Mouse (Mus musculus): Measurements from ENCODE around the gene BC003965. TPM values are rescaled to one million over a fixed set of nuclear protein-coding genes. Genes with fewer than 3 reads are reported as not detected.

BC003965 gene
- total and polyA plus RNA-seq, 2 experiments from 2014 or later = 17.9 to 30.3 TPM

DNA sequence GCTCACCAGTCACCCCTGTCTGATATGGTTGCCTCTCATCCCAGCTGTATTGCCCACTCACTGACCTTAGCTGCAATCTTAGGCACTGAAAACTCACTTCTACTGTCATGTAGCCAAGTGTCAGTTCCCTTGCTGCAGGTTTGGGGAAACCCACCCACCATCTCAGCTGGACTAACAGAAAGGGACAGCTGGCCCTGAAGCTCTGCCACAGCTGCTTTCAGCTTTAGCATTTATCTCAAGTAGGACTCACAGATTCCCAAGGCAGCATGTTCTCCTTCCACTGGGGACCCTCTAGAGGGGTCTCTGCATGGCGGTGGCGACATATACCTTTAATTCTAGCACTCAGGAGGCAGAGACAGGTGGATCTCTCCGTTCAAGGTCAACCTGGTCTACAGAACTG lies 19.6 kb upstream of the BC003965 start:
- H3K27ac ChIP-seq (ENCODE audit: low read depth, low read length) = no peak overlapping the region
- H3K9ac ChIP-seq (replicated peaks; ENCODE audit: low read length, poor library complexity, severe bottlenecking) = no peak overlapping the region
- no peak for ATAC-seq (ENCODE audit: low FRiP score)
- WGBS = 85% methylated on average over 3 of the region's 3 CpGs
- H3K9me3 ChIP-seq (ENCODE audit: low read length) = no peaks in the 10 kb centered on the region
- DNase-seq (ENCODE audit: low spot score) = no peak
- H3K4me3 ChIP-seq (ENCODE audit: low read depth, low read length) = no peak overlapping the region
- no peak for TF ChIP-seq CTCF (IDR thresholded peaks at IDR 0.05)
- H3K36me3 ChIP-seq (ENCODE audit: insufficient read depth, low read length) = peaks cover 20% of the 10 kb centered on the region
- H3K27me3 ChIP-seq (ENCODE audit: insufficient read depth, low read length) = no peaks in the 10 kb centered on the region
- H3K4me1 ChIP-seq (ENCODE audit: insufficient read depth, low read length) = no peaks in the 10 kb centered on the region
- no peak overlapping the region for H3K4me2 ChIP-seq (ENCODE audit: low read depth, low read length, poor library complexity, severe bottlenecking)

DNA sequence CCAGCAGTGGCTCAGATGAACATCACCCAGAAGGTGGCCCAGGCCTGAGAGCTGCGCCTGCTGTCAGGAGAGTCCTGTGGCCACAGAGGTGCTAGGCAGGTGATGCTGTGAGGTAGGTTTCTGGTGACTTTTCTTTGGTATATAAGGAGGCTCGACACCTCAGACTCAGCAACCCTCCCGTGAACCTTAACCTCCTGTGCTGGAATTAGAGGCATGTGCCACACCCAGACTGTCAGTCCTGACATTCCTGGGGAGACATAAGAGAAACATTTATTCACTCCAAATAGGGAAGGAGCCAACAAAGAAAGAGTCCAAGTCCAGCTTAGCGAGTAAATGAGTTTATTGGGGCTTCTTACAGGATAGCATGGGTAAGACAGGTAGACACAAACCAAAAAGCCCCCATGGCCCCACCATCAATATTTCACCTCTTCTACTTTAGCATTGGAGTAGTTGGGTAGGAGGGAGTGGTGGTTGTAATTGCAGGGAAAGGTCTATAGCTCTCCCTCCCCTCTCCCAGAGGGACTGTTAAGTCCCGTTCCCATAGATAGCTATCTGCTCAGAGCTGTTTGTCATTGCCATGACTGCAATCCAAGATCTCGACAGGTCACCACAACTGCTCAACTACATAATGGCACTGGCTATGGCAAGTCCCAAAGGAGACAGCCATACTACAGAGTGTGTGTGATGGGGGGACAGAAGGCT lies 18.2 kb upstream of the BC003965 start:
- no peak for TF ChIP-seq CTCF (IDR thresholded peaks at IDR 0.05)
- ATAC-seq (ENCODE audit: low FRiP score) (no peak), DNase-seq (ENCODE audit: low spot score) (no peak)
- H3K4me2 ChIP-seq (ENCODE audit: low read depth, low read length, poor library complexity, severe bottlenecking) = no peak overlapping the region
- H3K4me1 ChIP-seq (ENCODE audit: insufficient read depth, low read length) = no peaks in the 10 kb centered on the region
- H3K4me3 ChIP-seq (ENCODE audit: low read depth, low read length) = no peak overlapping the region
- no peak overlapping the region for H3K9ac ChIP-seq (replicated peaks; ENCODE audit: low read length, poor library complexity, severe bottlenecking)
- no peak overlapping the region for H3K27ac ChIP-seq (ENCODE audit: low read depth, low read length)
- WGBS = 78% methylated on average over 6 of the region's 6 CpGs
- H3K36me3 ChIP-seq (ENCODE audit: insufficient read depth, low read length) = peaks cover 7% of the 10 kb centered on the region
- H3K9me3 ChIP-seq (ENCODE audit: low read length) = no peaks in the 10 kb centered on the region
- no peaks in the 10 kb centered on the region for H3K27me3 ChIP-seq (ENCODE audit: insufficient read depth, low read length)

DNA sequence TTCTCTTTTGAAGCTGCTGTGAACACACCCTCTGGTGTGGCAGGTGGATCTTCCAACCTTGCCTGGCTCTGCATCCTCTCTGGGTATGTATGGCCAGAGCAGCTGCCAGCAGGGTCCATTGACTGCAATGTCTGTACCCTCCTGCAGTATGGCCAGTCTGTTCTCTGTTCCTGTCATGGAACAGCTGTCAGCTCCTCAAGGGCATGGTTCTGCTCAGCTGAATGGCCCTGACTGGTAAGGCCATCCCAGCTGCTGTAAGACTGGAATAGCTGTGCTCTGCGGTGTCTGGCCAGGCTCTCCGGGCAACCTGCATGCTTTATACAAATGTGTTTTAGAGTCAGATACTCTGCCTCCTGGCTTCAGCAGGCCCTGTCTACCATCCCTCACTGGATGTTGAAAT lies 14.6 kb upstream of the BC003965 start:
- H3K9ac ChIP-seq (replicated peaks; ENCODE audit: low read length, poor library complexity, severe bottlenecking) = no peak overlapping the region
- H3K27me3 ChIP-seq (ENCODE audit: insufficient read depth, low read length) = no peaks in the 10 kb centered on the region
- no peak for TF ChIP-seq CTCF (IDR thresholded peaks at IDR 0.05)
- no peak for DNase-seq (ENCODE audit: low spot score)
- H3K27ac ChIP-seq (ENCODE audit: low read depth, low read length) = no peak overlapping the region
- no peak overlapping the region for H3K4me2 ChIP-seq (ENCODE audit: low read depth, low read length, poor library complexity, severe bottlenecking)
- no peak for ATAC-seq (ENCODE audit: low FRiP score)
- H3K4me1 ChIP-seq (ENCODE audit: insufficient read depth, low read length) = no peaks in the 10 kb centered on the region
- WGBS = 88% methylated on average over 2 of the region's 2 CpGs
- no peaks in the 10 kb centered on the region for H3K9me3 ChIP-seq (ENCODE audit: low read length)
- no peak overlapping the region for H3K4me3 ChIP-seq (ENCODE audit: low read depth, low read length)
- no peaks in the 10 kb centered on the region for H3K36me3 ChIP-seq (ENCODE audit: insufficient read depth, low read length)

DNA sequence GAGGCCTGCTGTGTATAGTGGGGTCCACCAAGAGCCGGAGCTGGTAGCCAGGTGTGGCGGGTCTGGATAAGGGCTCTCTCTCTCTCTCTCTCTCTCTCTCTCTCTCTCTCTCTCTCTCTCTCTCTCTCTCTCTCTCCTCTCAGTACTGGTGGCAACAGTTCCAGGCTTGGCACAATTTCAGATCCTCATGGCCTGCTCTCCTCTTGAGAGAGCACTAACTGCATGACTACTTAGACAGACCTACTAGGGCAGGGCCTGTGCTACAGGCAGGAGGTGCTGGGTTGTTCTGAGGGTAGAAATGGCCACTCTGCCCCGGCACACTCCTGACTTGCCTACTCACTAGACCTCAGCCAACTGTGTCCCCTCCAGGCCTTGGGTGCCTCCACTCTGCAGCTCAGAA lies 11.8 kb upstream of the BC003965 start:
- no peak overlapping the region for H3K4me2 ChIP-seq (ENCODE audit: low read depth, low read length, poor library complexity, severe bottlenecking)
- H3K27ac ChIP-seq (ENCODE audit: low read depth, low read length) = no peak overlapping the region
- no peak for TF ChIP-seq CTCF (IDR thresholded peaks at IDR 0.05)
- H3K36me3 ChIP-seq (ENCODE audit: insufficient read depth, low read length) = no peaks in the 10 kb centered on the region
- H3K4me3 ChIP-seq (ENCODE audit: low read depth, low read length) = no peak overlapping the region
- no peak for DNase-seq (ENCODE audit: low spot score)
- WGBS = 94% methylated on average over 3 of the region's 3 CpGs
- H3K9ac ChIP-seq (replicated peaks; ENCODE audit: low read length, poor library complexity, severe bottlenecking) = no peak overlapping the region
- no peaks in the 10 kb centered on the region for H3K4me1 ChIP-seq (ENCODE audit: insufficient read depth, low read length)
- no peaks in the 10 kb centered on the region for H3K9me3 ChIP-seq (ENCODE audit: low read length)
- H3K27me3 ChIP-seq (ENCODE audit: insufficient read depth, low read length) = no peaks in the 10 kb centered on the region; the same call in 1 of the 2 replicates
- ATAC-seq (ENCODE audit: low FRiP score) = no peak

DNA sequence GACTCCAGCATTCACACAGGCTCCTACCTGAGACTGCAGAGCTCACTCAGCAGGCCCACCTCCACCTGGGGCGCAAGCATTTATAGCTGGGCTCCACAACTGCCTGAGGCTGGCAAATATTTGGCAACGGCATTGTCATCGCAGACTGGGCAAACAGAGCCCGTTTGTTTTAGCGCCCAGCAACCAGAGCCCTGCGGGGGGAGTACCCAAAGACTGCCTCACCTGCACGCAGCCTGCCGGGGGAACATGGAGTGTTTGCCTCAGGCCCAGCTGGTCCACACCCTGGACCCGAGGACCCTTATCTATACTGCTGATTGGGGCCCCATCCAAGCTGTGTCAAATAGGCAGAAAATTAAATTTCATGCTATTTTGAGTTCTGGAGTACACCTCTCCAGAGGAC lies 8.9 kb upstream of the BC003965 start, which contains the start of gene Gm38655:
TSS of gene Gm38655 (minus strand) at position 61 of the 400 bp plus-strand sequence.
- no peak within 1 kb of the TSS for H3K4me3 ChIP-seq (ENCODE audit: low read depth, low read length)
- H3K27ac ChIP-seq (ENCODE audit: low read depth, low read length) = no peak within 1 kb of the TSS
- DNase-seq (ENCODE audit: low spot score) (no peak), ATAC-seq (ENCODE audit: low FRiP score) (no peak)
- H3K36me3 ChIP-seq (ENCODE audit: insufficient read depth, low read length) = no peaks in the 10 kb centered on the region
- H3K4me2 ChIP-seq (ENCODE audit: low read depth, low read length, poor library complexity, severe bottlenecking) = no peak within 1 kb of the TSS
- no peaks in the 10 kb centered on the region; the same call in 1 of the 2 replicates for H3K27me3 ChIP-seq (ENCODE audit: insufficient read depth, low read length)
- 70% methylated on average over 9 of the region's 9 CpGs for WGBS
- no peak within 1 kb of the TSS for H3K9ac ChIP-seq (replicated peaks; ENCODE audit: low read length, poor library complexity, severe bottlenecking)
- no peaks in the 10 kb centered on the region for H3K9me3 ChIP-seq (ENCODE audit: low read length)
- no peaks in the 10 kb centered on the region for H3K4me1 ChIP-seq (ENCODE audit: insufficient read depth, low read length)
- no peak for TF ChIP-seq CTCF (IDR thresholded peaks at IDR 0.05)

DNA sequence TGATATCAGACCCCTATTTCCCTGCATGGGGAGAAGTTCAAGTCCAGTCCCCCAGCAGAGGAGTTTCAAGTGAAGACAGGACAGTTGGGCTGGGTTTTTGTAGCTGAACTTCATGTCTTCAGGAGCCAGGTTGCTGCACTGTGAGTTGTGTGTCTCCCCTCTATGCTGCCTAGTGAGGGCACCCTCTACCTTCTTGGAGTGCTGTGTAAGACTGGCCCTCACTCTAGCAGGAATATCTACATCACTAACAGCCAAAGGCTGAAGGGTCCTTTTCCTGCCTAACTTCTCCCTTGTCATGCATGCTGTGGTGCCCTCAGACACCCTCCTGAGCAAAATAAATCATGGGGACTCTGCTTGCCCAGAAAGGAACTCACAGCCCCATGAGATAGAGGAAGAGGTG lies 1.1 kb upstream of the BC003965 start:
- no peaks in the 10 kb centered on the region for H3K27me3 ChIP-seq (ENCODE audit: insufficient read depth, low read length)
- no peaks in the 10 kb centered on the region for H3K9me3 ChIP-seq (ENCODE audit: low read length)
- peaks cover 5% of the 10 kb centered on the region; the same call in 1 of the 2 replicates for H3K4me1 ChIP-seq (ENCODE audit: insufficient read depth, low read length)
- TF ChIP-seq CTCF (IDR thresholded peaks at IDR 0.05) = peak; percentile 34; the same call in 1 of the 2 replicates
- no peaks in the 10 kb centered on the region for H3K36me3 ChIP-seq (ENCODE audit: insufficient read depth, low read length)
- ATAC-seq (ENCODE audit: low FRiP score) = no peak
- H3K4me2 ChIP-seq (ENCODE audit: low read depth, low read length, poor library complexity, severe bottlenecking) = peak overlapping the region; percentile 57
- peak; percentile 15 for DNase-seq (ENCODE audit: low spot score)
- 0 out of 2 replicates have a peak overlapping the region, but pooled peaks have one; percentile 75 for H3K9ac ChIP-seq (replicated peaks; ENCODE audit: low read length, poor library complexity, severe bottlenecking)
- peak overlapping the region; percentile 99; the same call in 1 of the 2 replicates for H3K27ac ChIP-seq (ENCODE audit: low read depth, low read length)
- H3K4me3 ChIP-seq (ENCODE audit: low read depth, low read length) = peak overlapping the region; percentile 85; the same call in 1 of the 2 replicates
